Mouse (Mus musculus) MEL (cell line): ENCODE measurements around the gene Necap2. TPM values are rescaled to one million over a fixed set of nuclear protein-coding genes. Genes with fewer than 3 reads are reported as not detected.

Source experiments
- DNase-seq: peaks from one replicate; pipeline ENCODE4 v3.0.0; 2011; ENCODE audit warnings: low read depth, low spot score
- H3K27ac ChIP-seq: 2 replicates; pipeline ENCODE4 v1.5.1; 2012; ENCODE audit warnings: low read depth, mild to moderate bottlenecking, control low read depth, low read length, moderate library complexity; ENCODE audit not compliant: control insufficient read depth
- H3K27me3 ChIP-seq, 2 experiments: fragments of 150-350 bp in 1 of 2; sonication (generic) in 1 of 2; 2 replicates each; pipeline ENCODE4 v1.6.1; 2012; ENCODE audit warnings: low read length in 2 of 2, mild to moderate bottlenecking in 2 of 2, improper control_type of control experiment in 1 of 2, moderate library complexity in 1 of 2; ENCODE audit not compliant: insufficient read depth in 2 of 2, control insufficient read depth in 1 of 2
- H3K36me3 ChIP-seq, 2 experiments: 2 replicates each; pipeline ENCODE4 v1.6.1; 2012 to 2014; ENCODE audit warnings: low read length in 2 of 2, improper control_type of control experiment in 1 of 2, inconsistent platforms in 1 of 2, mild to moderate bottlenecking in 1 of 2; ENCODE audit not compliant: insufficient read depth in 2 of 2, control insufficient read depth in 1 of 2
- H3K4me1 ChIP-seq, 2 experiments: fragments of 150-350 bp in 1 of 2; sonication (generic) in 1 of 2; 2 replicates each; pipeline ENCODE4 v1.6.1; 2012; ENCODE audit warnings: low read length in 2 of 2, improper control_type of control experiment in 1 of 2, mild to moderate bottlenecking in 1 of 2; ENCODE audit not compliant: insufficient read depth in 2 of 2, control insufficient read depth in 1 of 2
- H3K4me3 ChIP-seq, 2 experiments: fragments of 150-350 bp in 1 of 2; sonication (generic) in 1 of 2; 2 replicates each; pipeline ENCODE4 v1.5.1; 2012; ENCODE audit warnings: low read depth in 2 of 2, low read length in 2 of 2, mild to moderate bottlenecking in 2 of 2, moderate library complexity in 2 of 2, control low read depth in 1 of 2, improper control_type of control experiment in 1 of 2; ENCODE audit not compliant: control insufficient read depth in 1 of 2, insufficient read depth in 1 of 2
- H3K79me2 ChIP-seq: 2 replicates; pipeline ENCODE4 v1.6.1; 2012; ENCODE audit warnings: mild to moderate bottlenecking, low read length, moderate library complexity; ENCODE audit not compliant: control insufficient read depth, poor library complexity, insufficient read depth
- H3K9ac ChIP-seq: 2 replicates; pipeline ENCODE4 v1.6.1; 2012; ENCODE audit warnings: low read depth, mild to moderate bottlenecking, control low read depth, low read length, moderate library complexity; ENCODE audit not compliant: control insufficient read depth, poor library complexity, severe bottlenecking
- H3K9me3 ChIP-seq: fragments of 150-350 bp; sonication (generic); replicated peaks from 2 replicates; pipeline ENCODE4 v1.6.1; 2012; ENCODE audit warnings: mild to moderate bottlenecking, low read length, improper control_type of control experiment, moderate library complexity; ENCODE audit not compliant: insufficient read depth
- BHLHE40 ChIP-seq: IDR thresholded peaks from 2 replicates; pipeline ENCODE4 v1.6.1; 2012; ENCODE audit warnings: low read depth, mild to moderate bottlenecking, inconsistent platforms, low read length, improper control_type of control experiment, borderline replicate concordance
- CHD2 ChIP-seq: IDR thresholded peaks from 2 replicates; pipeline ENCODE4 v1.6.1; 2011; ENCODE audit warnings: low read length, improper control_type of control experiment
- GATA1 ChIP-seq: IDR thresholded peaks from 2 replicates; pipeline ENCODE4 v1.6.1; 2011; ENCODE audit warnings: low read depth, low read length, improper control_type of control experiment
- JUND ChIP-seq: IDR thresholded peaks from 2 replicates; pipeline ENCODE4 v1.6.1; 2011; ENCODE audit warnings: low read depth, mild to moderate bottlenecking, improper control_type of control experiment, low read length
- KAT2A ChIP-seq: conservative IDR thresholded peaks from 2 replicates; pipeline ENCODE4 v1.6.1; 2012; ENCODE audit warnings: low read depth, low read length, improper control_type of control experiment, inconsistent platforms
- MAZ ChIP-seq: IDR thresholded peaks from 2 replicates; pipeline ENCODE4 v1.6.1; 2012; ENCODE audit warnings: low read depth, mild to moderate bottlenecking, inconsistent platforms, low read length, improper control_type of control experiment
- NRF1 ChIP-seq: IDR thresholded peaks from 2 replicates; pipeline ENCODE4 v1.6.1; 2014; ENCODE audit warnings: low read depth, mild to moderate bottlenecking, inconsistent platforms, low read length, improper control_type of control experiment, moderate library complexity; ENCODE audit not compliant: poor library complexity, insufficient read depth, severe bottlenecking
- RAD21 ChIP-seq: IDR thresholded peaks from 2 replicates; pipeline ENCODE4 v1.6.1; 2011; ENCODE audit warnings: mild to moderate bottlenecking, low read depth, low read length, improper control_type of control experiment
- TAL1 ChIP-seq: IDR thresholded peaks from 2 replicates; pipeline ENCODE4 v1.6.1; 2012; ENCODE audit warnings: mild to moderate bottlenecking, inconsistent platforms, low read length, moderate library complexity, mixed read lengths
- UBTF ChIP-seq: IDR thresholded peaks from 2 replicates; pipeline ENCODE4 v1.6.1; 2012; ENCODE audit warnings: low read depth, mild to moderate bottlenecking, inconsistent platforms, low read length, improper control_type of control experiment, moderate library complexity, borderline replicate concordance; ENCODE audit not compliant: insufficient read depth
- USF1 ChIP-seq: IDR thresholded peaks from 2 replicates; pipeline ENCODE4 v1.6.1; 2014; ENCODE audit warnings: low read depth, mild to moderate bottlenecking, inconsistent platforms, low read length, improper control_type of control experiment, moderate library complexity
- USF2 ChIP-seq, 2 experiments: IDR thresholded peaks; 2 replicates each; pipeline ENCODE4 v1.6.1; 2011 to 2012; ENCODE audit warnings: improper control_type of control experiment in 2 of 2, low read length in 2 of 2, borderline replicate concordance in 1 of 2, inconsistent platforms in 1 of 2, low read depth in 1 of 2, mild to moderate bottlenecking in 1 of 2; ENCODE audit not compliant: insufficient read depth in 1 of 2
- ZC3H11A ChIP-seq: IDR thresholded peaks from 2 replicates; pipeline ENCODE4 v1.6.1; 2012; ENCODE audit warnings: low read depth, mild to moderate bottlenecking, inconsistent platforms, low read length, improper control_type of control experiment
- ZKSCAN1 ChIP-seq: IDR thresholded peaks from 2 replicates; pipeline ENCODE4 v1.6.1; 2012; ENCODE audit warnings: low read depth, mild to moderate bottlenecking, inconsistent platforms, low read length, improper control_type of control experiment, moderate library complexity
- ZMIZ1 ChIP-seq: IDR thresholded peaks from 2 replicates; pipeline ENCODE4 v1.6.1; 2012; ENCODE audit warnings: low read depth, mild to moderate bottlenecking, inconsistent platforms, low read length, improper control_type of control experiment, moderate library complexity
- polyA plus RNA-seq, 2 experiments: library from polyadenylated mRNA; stranded (reverse) in 1 of 2; unstranded in 1 of 2; fragments of >175 nt in 1 of 2; fragments of >200 nt in 1 of 2; gene quantifications; 2 replicates each; pipeline versions ENCODE4 v1.2.1 to v1.2.4; 2012; ENCODE audit warnings: low replicate concordance in 2 of 2, low read depth in 1 of 2; ENCODE audit not compliant: insufficient read length in 2 of 2, insufficient read depth in 1 of 2, missing spikeins in 1 of 2
- total RNA-seq: library from RNA; depleted of rRNA; stranded (reverse); fragments of 300-350 nt; gene quantifications from 2 replicates; pipeline ENCODE4 v1.2.3, GENCODE M21; 2012

The Necap2 gene
- total and polyA plus RNA-seq, 3 experiments, result 57.4 to 75.6 TPM; not detected in 1

GRCm38 (mm10) chr4:141030541-141031206, 47.5 kb downstream of the Necap2 start:
- Histone ChIP-seq H3K4me1 (no peaks in the 10 kb centered on the region), H3K36me3 (no peaks in the 10 kb centered on the region), H3K79me2 (no peaks in the 10 kb centered on the region), H3K9ac (no peak overlapping the region), H3K4me3 (no peak overlapping the region), H3K9me3 (no peaks in the 10 kb centered on the region), H3K27ac (no peak overlapping the region), H3K27me3 (no peaks in the 10 kb centered on the region)
- no peak for DNase-seq
- TF ChIP-seq ZMIZ1 (no peak), CHD2 (no peak), BHLHE40 (no peak), GATA1 (no peak), USF1 (no peak), KAT2A (no peak), ZKSCAN1 (no peak), JUND (no peak), RAD21 (no peak)

GRCm38 (mm10) chr4:141024992-141025391, 53.2 kb downstream of the Necap2 start:
- H3K27ac ChIP-seq, result no peak overlapping the region
- TF ChIP-seq NRF1 (no peak), TAL1 (no peak), ZC3H11A (no peak), MAZ (no peak), ZMIZ1 (no peak), BHLHE40 (no peak), USF2 (IDR thresholded peaks at IDR 0.05; ENCODE audit: borderline replicate concordance in 1 of 2, insufficient read depth in 1 of 2, low read depth in 1 of 2, low read length in 2 of 2) (no peak), UBTF (no peak)
- no peaks in the 10 kb centered on the region for H3K36me3 ChIP-seq
- no peaks in the 10 kb centered on the region for H3K27me3 ChIP-seq
- no peaks in the 10 kb centered on the region for H3K9me3 ChIP-seq
- H3K4me3 ChIP-seq, result no peak overlapping the region
- H3K9ac ChIP-seq, result no peak overlapping the region
- no peaks in the 10 kb centered on the region for H3K79me2 ChIP-seq
- DNase-seq, result no peak
- H3K4me1 ChIP-seq, result no peaks in the 10 kb centered on the region
